Mouse (Mus musculus) NIH3T3 (cell line): ENCODE measurements around the gene Olfr220.
A peak's percentile ranks its signal among the peaks of the same experiment; 100 is the strongest.

Experiments
- DNase-seq: peaks from one replicate; pipeline ENCODE4 v3.0.0-alpha.2; 2012; ENCODE audit warnings: low read depth

The Olfr220 gene

DNA sequence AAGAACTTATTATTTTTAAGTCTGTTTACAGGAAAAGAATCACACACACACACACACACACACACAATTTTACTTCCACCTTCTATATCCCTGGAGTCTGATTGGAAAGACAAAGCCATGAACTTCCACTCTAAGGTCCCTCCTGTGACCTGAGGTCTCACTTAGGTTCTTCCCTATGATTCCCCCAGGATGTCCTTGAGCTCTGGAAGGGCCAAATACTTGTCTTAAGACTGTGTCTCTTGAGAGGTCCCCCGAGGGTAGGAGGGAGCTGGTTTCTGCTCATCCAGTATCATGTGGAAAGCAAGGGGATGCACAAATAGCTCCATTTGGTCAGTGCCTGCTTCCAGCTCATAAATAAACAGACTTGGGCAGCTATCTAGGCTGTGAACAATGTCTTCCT is at the start of gene Olfr220:
Gene Olfr220 (plus strand): TSS at position 301 of the 400 bp plus-strand sequence.
- no peak for DNase-seq

DNA sequence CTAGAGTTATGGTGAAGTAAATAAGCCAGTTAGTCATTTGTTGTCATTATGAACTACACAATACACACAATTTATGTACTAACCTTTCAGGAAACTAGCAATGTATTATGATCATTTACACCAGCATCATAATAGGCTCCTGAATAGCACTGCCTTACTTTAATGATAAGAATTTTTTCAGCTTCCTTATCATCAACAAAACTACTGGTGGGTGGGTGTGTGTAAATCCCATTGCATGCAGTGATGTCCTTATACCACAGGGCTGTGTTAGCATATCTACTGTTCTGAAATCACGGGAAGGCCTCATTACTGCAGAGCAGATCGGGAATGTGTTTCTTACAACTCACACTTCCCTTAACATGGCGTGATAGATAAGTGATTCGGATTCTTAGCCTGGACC is 18.9 kb upstream of the Olfr220 start:
- DNase-seq = no peak

DNA sequence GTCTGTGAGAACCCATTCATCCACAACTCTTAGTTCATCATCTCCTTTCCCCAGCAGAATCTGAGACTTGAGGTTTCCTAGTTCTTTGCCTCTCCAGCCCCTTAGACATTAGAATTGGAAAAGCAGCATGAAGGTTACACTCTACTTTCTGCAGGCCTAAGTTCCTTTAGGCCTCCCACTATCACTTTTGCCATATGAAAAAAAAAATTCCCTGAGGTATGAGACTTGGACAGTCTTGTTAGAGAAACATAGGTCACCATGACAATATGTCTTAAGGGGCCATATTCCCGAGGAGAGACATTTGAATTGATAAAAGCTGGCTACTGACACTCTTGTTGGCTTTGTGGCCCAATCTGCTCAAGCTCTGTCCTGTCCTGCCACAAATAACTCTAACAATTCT is 18.1 kb upstream of the Olfr220 start, which contains the start of gene Olfr414:
Gene Olfr414 (plus strand): TSS at position 301 of the 400 bp plus-strand sequence.
- no peak for DNase-seq

DNA sequence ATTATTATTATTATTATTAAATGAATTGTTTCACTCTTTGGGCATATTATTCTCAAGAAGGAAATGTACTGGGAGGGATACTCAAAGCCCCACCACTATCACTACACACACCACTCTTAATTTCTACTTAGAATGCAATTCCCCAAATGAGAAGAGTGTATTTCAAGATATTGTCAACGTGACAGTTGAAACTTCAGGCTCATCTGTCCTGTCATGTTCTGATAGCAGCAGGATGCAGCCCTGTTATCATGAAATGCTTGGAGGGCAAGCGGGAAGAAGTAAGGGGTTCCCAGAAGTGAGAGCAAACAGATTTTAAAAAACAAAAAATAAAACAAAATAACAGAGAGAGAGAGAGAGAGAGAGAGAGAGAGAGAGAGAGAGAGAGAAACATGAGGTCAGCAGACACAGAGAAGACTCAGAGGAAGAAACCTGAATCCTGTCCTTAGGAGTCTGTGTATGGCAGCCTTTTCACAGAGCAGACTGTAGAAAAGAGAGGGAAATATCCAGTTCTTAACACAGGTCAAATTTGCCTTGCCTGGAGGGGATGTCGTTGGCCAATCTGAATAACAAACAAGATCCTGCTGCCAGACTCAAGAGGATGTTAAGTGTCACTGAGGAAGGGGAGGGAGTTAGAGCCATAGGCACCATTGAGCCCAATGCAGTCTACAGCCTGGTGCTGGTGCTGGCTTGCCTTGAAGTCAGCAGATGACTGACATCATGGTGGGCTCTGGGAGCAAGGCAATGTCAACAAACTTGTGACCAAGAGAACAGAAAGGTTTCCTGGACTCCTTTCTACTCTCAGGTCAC is 15.5 kb upstream of the Olfr220 start:
- no peak for DNase-seq

DNA sequence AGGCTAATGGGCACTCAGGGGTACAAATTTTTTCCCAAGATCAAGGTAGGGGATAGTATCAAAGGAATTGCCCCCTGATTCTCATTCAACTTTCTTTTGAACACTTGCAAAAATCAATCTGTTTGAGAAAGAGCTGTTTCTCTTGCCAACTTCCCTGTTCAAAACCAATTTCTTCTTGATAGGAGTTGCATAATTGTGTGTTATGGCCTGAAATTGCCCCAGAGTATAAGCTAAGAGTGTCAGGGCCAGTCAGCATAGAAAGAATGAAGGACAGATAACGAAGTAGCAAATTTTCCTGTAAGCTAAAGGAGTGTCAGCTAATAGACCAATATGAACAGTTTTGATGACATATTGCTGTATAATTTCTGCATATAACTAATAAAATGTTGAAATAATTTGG is 14.5 kb upstream of the Olfr220 start:
- no peak for DNase-seq

DNA sequence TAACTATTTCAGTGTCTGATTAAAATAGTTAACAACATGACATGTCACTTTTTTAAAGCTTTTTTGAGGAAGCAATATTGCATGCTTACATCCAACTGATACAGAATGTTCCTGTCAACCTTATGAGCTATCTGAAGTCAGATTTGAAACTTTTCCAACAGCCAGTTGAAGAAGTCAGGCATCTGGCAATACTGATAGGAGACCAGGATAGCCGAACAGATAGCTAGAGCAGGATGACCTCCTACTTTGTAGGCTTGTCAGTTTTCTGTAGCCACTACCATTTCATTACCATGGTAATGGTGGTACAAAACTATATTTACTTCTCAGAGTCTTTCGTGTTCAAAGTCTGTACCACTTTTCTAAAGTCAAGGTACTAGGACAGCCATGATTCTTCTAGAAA is 13.5 kb upstream of the Olfr220 start:
- no peak for DNase-seq

DNA sequence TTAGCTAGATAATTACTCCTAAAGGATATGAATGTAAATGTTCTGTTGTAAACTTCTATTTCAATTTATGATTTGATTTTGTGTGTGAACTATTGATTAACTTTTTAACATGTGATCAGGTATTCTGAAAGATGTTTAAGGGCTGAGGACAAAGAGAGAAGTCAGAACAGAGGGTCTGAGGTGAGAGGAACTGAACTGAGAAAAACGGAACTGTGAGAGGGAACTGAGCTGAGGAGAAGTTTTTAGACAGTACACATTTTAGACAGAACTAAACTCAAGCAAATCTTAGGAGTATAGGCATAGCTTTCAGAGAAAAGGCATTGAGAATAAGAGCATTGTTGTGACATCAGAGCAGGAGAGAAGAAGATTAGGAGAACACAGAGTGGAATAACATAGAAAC is 7.8 kb upstream of the Olfr220 start:
- no peak for DNase-seq

DNA sequence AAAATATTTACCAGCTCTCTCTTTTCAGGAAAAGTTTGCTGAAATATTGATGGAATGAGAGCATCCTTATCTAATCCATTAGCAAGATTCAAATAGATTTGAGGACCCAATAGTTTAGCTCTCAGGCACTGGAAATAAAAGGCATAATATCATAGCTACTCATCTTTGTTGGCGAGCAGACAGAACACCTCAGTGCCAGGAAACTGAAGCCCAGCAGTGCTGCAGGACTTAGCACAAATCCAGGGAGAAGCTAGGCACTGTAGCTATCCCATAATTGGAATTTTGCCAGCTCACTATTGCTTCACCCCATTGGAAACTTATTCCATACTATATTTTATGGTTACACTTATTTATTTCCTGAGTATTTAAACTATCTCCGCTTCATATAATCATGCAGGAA is 13.2 kb downstream of the Olfr220 start:
- DNase-seq = no peak

DNA sequence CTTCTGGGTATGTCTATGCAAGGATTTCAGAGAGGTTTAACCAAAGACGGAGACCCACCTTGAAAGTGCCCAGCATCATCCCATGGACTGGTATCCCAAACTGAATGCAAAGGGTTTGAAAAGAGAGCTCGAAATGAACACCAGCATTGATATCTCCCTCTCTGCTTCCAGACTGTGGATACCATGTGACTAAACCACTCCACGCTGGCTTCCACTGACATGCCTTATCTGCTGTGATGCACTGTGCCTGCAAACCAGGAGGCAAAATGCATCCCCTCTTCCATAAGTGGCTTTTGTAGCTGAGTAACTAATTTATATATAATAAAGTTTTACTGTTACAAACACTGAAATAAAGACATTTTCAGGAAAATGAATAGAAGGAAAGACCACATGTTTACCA is 23.5 kb downstream of the Olfr220 start:
- no peak for DNase-seq

DNA sequence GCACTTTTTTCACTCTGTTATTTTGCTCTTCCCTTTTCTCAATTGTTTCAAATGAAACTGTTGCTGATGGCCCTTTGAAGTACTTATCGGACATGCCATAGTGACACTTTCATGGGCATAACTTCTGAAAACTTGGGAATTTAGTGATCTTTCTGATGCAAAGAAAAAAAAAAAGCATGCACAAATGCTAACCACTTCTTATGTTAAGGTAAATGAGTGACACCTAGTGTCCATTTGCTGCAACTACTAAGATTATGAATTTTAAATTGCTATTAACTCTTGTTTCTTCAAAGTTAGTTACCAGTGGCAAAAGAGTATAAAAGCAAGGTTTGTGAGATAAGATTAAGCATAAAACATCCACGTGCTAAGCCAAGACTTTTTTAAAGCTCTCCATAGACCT is 24.4 kb downstream of the Olfr220 start:
- peak; percentile 68 for DNase-seq

DNA sequence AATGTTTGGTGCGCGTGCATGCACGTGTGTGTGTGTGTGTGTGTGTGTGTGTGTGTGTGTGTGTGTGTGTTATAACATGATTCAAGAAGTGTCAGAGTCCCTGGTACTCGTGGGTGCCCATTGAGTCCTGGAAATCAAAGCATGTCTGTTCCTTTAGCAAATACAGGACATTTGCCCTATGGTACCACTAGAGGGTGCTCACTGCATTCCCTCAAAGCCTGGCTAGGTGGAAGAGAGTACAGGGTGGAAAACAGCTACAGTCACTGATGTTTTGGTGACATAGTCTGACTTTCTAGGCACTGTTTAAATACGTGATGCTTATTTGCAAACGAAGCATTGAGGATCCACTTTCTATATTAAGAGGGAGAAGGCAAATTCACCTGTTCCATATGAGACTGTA is 27.9 kb downstream of the Olfr220 start:
- peak; percentile 72 for DNase-seq

DNA sequence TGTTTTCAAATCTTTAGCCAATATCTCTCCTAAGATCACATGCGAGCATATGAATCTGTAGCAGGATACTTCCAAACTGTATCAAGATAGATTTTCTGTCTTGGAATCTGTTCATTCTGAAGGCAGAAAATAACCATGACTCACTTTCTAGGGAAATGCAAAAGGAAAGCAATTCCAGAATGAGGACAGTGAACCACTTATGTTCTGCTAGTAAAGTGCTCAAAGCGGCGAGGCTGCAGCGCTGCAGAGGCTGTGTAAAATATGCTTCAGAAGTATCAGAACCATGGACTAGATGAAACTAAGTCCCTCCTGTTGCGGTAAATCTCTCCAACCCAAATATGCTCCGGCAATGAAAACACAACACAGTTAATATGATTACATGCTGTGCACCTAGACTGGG is 40.7 kb downstream of the Olfr220 start:
- DNase-seq = no peak

DNA sequence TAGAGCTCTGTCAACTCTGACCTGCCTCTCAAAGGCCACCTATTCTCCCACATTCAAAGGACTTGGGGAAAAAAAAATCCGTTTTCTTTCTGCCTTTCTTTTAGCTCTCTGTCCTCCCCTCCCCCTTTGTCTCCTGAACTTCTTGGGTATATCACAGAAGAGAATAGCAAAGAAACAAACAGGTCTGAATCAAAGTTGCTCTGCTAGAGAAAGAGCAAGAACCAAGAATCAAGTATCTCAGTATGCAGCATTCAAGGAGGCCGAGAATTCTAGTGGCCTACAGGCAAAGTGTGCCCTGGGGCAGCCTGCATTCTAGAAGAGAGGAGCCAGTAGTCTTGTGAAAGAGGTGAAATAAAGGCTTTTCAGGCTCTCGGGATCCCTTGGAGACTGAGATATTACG is 58.2 kb downstream of the Olfr220 start:
- DNase-seq = no peak
